Mouse (Mus musculus): ENCODE results near the gene Fbxw10.
A peak's percentile ranks its signal among the peaks of the same experiment; 100 is the strongest.

Gene Fbxw10

DNA sequence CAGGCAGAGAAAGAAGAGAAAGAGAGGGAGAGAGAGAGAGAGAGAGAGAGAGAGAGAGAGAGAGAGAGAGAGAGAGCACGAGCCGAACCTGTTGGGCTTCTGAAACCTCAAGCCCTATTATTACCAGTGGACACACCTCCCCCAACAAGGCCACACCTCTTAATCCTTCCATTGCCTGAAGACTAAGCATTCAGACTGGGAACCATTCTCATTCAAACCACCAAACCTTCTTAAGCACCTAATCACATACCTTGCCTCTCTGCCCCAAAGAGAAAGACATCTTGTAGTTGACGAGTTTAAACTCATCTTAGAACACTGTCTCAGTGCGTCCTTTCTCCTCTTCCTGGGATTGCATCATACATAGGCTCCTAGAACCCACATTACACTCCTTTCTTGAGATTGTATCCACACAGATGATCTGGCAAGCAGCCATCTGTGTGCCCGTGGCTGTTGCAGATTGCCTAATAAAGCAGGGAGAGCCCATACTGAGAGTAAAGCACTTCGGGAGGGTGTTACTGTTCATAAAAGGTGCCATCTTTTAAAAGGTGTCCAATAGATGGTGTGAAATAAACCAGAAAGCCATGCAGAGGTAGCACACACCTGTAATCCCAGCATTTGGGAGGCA, 57.1 kb downstream of the Fbxw10 start:
- DNase-seq (ENCODE audit: low read depth, low spot score): no peak

DNA sequence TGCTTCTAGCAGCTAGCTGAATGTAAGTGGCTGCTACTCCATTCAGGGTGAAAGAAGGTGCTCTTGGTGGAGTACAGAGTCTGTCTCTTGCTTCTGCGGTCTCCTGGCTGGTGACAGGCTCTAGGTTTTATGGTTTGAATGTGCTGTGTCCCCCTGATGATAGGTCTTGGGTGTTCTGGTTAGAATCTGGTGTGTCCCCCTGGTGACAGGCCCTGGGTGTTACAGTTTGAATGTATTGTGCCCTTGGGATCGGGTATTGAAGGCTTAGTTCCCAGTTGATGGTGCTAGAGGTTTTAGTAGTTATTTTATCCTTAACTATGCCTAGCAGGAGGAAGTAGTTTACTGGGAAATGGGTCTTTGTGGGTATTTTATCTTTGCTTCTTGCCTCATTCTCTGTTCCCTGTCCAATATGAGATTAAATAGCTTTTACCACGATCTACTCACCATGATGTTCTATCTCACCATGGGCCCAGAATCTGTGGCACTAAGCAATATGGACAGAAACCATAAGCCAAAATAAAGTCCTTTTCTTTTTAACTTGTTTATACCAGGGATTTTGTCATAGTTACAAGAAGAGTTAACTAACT, 62.9 kb downstream of the Fbxw10 start:
- no peak for DNase-seq (ENCODE audit: low read depth, low spot score)

DNA sequence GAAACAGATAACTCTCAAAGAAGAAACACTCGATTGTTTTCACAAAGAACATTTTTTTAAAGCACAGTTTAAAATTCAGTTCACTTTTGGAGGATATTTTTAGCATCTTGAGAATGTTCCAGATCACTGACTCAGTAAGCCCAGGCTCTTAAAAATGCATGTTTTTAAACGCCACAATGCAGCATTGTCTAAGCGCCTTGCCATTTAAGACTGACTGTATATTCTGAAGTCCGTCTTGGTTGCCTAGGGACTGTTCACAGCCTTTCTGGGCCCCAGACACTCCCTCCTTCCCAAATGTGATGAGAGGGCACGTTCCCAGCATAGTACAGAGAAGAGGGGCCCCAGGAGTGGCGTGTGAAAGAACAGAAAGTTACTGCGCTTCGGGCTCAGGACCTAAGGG, 64.5 kb downstream of the Fbxw10 start:
- DNase-seq (ENCODE audit: low read depth, low spot score): no peak

DNA sequence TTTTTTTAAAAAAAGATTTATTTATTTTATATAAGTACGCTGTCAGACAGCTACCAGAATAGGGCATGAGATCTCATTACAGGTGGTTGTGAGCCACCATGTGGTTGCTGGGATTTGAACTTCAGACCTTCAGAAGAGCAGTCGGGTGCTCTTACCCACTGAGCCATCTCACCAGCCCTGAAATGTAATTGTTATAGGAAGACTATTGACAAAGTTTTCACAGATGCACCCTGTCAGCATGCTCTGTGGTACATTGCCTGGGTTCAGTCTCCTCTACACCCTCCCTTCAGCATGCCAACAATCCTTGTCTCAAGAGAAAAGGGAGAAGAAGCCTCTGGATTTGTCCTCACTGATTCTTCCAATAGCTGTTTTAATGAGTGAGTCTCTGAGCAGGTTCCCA, 66.3 kb downstream of the Fbxw10 start:
- no peak for DNase-seq (ENCODE audit: low read depth, low spot score)

DNA sequence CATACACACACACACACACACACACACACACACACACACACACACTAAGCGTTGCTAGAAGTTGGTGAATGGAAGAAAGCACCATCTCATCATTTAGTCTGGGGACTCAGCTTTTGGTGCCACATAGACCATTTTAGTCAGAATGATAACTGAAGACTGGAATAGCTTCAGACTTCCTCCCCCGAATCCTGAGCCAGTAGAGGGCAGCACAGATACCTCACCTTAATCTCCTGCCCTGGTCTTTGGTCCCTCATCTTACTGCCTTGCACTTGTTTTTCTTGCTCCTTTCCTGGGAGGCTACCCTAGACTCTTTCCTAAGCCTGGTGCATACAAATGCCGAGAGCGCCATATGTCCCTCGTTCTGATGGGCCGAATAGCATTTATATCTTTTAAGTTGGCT, 67.7 kb downstream of the Fbxw10 start:
- no peak for DNase-seq (ENCODE audit: low read depth, low spot score)

DNA sequence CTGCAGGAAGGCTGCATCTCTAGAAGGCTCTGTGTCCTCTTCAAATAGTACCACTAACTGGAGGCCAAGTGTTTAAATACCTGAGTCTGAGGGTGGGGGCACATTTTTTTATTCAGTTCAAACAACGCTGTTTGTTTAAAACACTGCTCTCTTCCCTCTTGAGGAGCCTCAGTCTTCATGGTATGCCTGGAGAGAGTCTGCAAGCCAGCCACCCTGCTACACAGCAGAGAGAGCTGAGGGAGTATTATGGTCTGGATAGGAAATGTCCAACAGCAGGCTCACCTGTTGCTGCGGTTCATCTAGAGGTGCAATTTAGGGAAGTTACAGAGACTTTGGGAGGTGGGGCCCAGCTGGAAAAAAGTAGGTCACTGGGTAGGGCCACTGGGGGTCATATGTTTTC, 68.6 kb downstream of the Fbxw10 start:
- DNase-seq (ENCODE audit: low read depth, low spot score): no peak

DNA sequence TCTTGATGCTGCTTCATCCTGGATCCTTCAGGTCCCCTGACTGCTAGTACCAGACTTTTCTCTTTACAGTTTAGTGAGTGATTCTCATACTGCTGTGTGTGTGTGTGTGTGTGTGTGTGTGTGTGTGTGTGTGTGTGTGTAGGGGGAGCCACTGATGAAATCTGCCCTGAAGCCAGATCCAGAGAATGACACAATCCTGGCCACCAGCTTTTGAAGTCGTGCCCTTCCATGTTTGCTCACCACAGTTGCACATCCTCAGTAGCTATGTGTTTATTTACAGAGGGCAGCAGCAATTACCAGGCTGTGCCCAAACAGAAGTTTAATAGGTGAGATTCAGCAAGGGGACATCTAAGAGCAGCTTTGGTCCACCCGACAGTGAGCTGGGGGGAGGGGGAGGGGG, 69.9 kb downstream of the Fbxw10 start:
- no peak for DNase-seq (ENCODE audit: low read depth, low spot score)

DNA sequence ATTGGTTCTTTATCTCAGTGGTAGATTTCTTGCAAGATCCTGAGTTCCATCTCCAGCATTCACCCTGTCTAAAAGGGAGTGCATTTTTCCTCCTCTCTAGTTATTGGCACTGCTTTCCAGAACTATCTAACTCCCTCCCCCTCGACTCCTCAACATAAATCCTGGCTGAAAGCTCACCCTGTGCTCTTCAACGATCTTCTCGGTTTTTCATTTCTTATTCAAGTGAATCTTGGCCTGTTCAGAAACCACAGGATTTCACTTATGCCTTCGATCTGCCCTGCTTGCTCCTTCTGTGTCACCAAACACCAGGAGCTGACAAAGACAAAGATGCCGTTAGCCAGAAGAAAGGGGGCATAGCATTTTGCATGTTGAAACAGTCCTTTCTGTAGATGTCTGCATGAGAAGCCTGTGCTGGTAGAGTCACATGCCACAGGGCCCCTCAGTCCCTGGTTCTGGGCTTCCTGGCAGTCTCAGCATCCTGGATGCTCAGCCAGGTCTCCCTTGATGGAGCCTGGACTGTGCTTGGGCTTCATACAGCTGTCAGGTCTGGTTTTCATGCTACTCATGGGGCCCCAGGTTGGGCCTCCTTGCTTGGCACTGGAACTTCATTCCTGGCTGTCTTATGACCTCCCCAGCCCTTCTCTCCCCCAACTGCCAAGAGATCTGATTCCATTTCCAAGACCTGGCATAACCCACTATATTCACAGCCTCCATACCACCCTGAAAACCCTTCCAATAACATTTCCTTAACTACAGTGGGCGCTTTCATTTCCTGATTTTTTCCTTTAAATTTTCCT, 73.3 kb downstream of the Fbxw10 start:
- DNase-seq (ENCODE audit: low read depth, low spot score): no peak

DNA sequence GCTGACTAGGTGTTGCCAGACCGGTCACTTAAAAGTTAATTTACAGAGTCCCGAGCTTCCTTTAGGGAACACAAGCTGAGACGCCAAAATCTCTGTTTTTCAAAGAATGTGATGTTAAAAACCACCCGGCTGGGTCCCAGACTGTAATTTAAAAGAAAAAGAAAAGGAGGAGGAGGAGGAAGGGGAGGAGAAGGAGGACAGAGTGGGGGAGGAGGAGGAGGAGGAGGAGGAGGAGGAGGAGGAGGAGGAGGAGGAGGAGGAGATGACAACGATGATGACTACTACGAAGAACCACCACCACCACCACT, 73.8 kb downstream of the Fbxw10 start:
- no peak for DNase-seq (ENCODE audit: low read depth, low spot score)

DNA sequence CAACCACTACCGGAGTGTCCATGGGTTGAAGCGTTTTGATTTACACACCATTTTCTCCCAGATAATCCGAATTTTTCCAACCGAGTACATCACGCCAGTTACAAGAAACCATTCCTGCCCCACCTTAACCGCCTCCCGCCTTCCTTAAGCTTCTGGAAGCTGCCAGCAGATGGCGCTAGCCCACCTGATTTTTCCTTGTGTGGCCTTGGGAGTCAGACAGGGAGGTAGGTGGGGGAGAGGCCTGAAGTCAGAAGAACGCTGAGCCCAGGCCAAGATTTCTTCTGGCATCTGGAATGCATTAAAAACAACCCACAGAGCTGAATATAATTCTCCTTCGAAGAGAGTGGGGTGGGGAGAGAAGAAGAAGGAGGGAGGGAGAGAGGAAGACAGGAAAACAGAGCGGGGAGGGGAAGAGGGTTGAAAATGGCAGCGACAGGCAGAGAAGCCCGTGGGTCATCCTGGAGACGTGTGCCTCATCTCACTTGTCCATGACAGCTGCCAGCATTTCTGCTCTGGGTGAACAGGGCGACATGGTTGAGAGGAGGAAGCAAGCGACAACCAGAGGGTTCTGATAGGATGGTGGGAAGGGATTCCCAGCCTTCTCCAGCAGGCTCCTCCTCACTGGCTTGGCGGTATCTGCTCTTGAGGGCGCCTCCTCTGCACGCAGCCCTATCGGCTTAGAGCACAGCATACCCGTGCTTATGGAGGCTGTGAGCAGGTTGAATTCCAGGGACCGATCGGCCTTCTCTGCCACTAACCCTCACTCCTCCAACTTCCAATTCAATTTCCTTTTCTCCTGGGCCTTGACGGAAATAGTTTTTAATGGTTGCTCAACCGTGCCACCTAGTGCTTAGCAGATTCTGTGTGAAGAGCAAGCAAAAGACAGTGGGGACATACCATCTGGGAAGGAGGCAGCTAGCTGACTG, 74.4 kb downstream of the Fbxw10 start:
- peak; percentile 96 for DNase-seq (ENCODE audit: low read depth, low spot score)

DNA sequence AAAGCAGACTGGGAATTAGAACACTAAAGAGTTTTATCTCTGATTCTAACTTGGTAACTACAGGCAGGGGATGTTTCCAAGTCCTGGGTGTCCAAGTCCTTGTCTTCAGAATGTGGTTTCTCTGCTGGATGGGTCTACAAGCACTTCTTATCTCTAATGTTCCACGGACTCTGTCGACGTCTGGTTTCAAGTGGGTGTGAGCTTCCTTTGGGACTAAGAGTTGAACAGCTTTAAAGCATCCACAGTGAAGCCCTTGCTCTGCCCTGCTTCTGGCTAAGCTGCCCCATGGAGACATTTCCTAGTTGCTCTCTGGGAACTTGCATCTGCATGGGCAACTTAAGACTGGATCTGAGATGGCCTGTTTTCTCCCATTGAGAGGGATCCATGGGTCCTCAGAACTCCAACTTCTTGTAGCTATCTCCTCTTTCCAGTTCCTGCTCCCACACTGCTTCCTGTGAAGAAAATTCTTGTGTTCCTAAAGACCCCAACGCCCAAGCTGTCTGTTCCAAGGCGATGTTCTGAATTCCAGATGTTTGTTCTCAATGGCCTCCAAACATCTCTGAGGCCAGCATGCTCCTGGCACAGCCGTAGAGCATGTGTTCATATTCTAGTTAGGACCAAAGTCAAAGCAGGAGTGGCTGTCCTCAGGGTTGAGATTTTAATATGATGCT, 77.4 kb downstream of the Fbxw10 start:
- no peak for DNase-seq (ENCODE audit: low read depth, low spot score)
